26 mouse cellular contexts compared by ENCODE assay signal in genomic region chr9:120721451-120722123, GRCm38 (mm10).
DNase-seq lines count a peak whose midpoint lies in the region; ATAC-seq lines count a peak whose summit lies in the region.
"Had no signal": no experiment of that assay in that cellular context is flagged by ENCODE, and none has a peak within 500 bp of the region (broad histone marks: within the 10 kb centered on the region; RNA-seq: fewer than 3 reads in every experiment).

No protein-coding gene starts in this region.

- no peak overlapping the region for H3K4me2 ChIP-seq in kidney, embryonic 14.5 days (replicated peaks; ENCODE audit: low read depth, low read length)
- no peak overlapping the region for H3K4me2 ChIP-seq in kidney, embryonic 15.5 days
- no peak overlapping the region for H3K4me2 ChIP-seq in liver, embryonic 16.5 days (ENCODE audit: low read depth, low read length)
- H3K4me2 ChIP-seq: forebrain, embryonic 13.5 days; heart, embryonic 13.5 days had no signal

- H3K4me1 ChIP-seq in kidney, embryonic 14.5 days (ENCODE audit: control insufficient read depth, insufficient read depth, low read length), result no peaks in the 10 kb centered on the region
- no peaks in the 10 kb centered on the region for H3K4me1 ChIP-seq in kidney, embryonic 15.5 days
- no peaks in the 10 kb centered on the region; the same call in 1 of the 2 replicates for H3K4me1 ChIP-seq in liver, embryonic 16.5 days (ENCODE audit: control insufficient read depth, low read depth, low read length)
- H3K4me1 ChIP-seq: forebrain, embryonic 10.5 days; forebrain, embryonic 13.5 days; heart, embryonic 10.5 days; heart, embryonic 13.5 days had no signal

- WGBS in kidney, embryonic 14.5 days, result 87% methylated on average over 9 of the region's 9 CpGs
- WGBS in kidney, embryonic 15.5 days, result 87% methylated on average over 9 of the region's 9 CpGs
- WGBS in liver, embryonic 16.5 days (ENCODE audit: insufficient replicate concordance), result 57% methylated on average over 9 of the region's 9 CpGs

- ATAC-seq in kidney, embryonic 14.5 days (ENCODE audit: low FRiP score, low TSS enrichment), result no peak
- ATAC-seq in kidney, embryonic 15.5 days (replicated peaks; ENCODE audit: low FRiP score), result no peak
- peak; percentile 67 for ATAC-seq in liver, embryonic 16.5 days (ENCODE audit: low read depth)
- ATAC-seq: forebrain, embryonic 13.5 days; forebrain, embryonic 16.5 days; Patski had no signal

- no peaks in the 10 kb centered on the region for H3K36me3 ChIP-seq in kidney, embryonic 14.5 days (ENCODE audit: control insufficient read depth, insufficient read depth, low read length)
- H3K36me3 ChIP-seq in kidney, embryonic 15.5 days, result no peaks in the 10 kb centered on the region
- H3K36me3 ChIP-seq in liver, embryonic 16.5 days (ENCODE audit: control insufficient read depth, insufficient read depth), result no peaks in the 10 kb centered on the region
- H3K36me3 ChIP-seq: forebrain, embryonic 10.5 days; G1E; heart, embryonic 10.5 days; heart, embryonic 13.5 days had no signal

- H3K27ac ChIP-seq in kidney, embryonic 14.5 days (ENCODE audit: low read depth, low read length), result no peak overlapping the region
- H3K27ac ChIP-seq in kidney, embryonic 15.5 days, result no peak overlapping the region
- H3K27ac ChIP-seq in liver, embryonic 16.5 days (ENCODE audit: low read length), result peak overlapping the region; percentile 53; the same call in 1 of the 2 replicates
- H3K27ac ChIP-seq: forebrain, embryonic 10.5 days; forebrain, embryonic 13.5 days; heart, adult 2 months; heart, embryonic 10.5 days; heart, embryonic 13.5 days had no signal

- H3K27me3 ChIP-seq in kidney, embryonic 14.5 days (ENCODE audit: control insufficient read depth, insufficient read depth, low read length), result no peaks in the 10 kb centered on the region
- no peaks in the 10 kb centered on the region for H3K27me3 ChIP-seq in kidney, embryonic 15.5 days
- H3K27me3 ChIP-seq in liver, embryonic 16.5 days (ENCODE audit: control insufficient read depth, insufficient read depth, low read depth, low read length), result no peaks in the 10 kb centered on the region
- H3K27me3 ChIP-seq: CH12.LX; forebrain, embryonic 13.5 days; heart, embryonic 13.5 days; Patski had no signal

- no peaks in the 10 kb centered on the region; the same call in 1 of the 2 replicates for H3K9me3 ChIP-seq in kidney, embryonic 14.5 days (ENCODE audit: control insufficient read depth, low read length)
- no peaks in the 10 kb centered on the region for H3K9me3 ChIP-seq in kidney, embryonic 15.5 days (replicated peaks)
- no peaks in the 10 kb centered on the region for H3K9me3 ChIP-seq in liver, embryonic 16.5 days (replicated peaks; ENCODE audit: control insufficient read depth, low read length)
- H3K9me3 ChIP-seq: forebrain, embryonic 10.5 days; G1E; heart, embryonic 10.5 days had no signal

- no peak overlapping the region for H3K4me3 ChIP-seq in kidney, embryonic 14.5 days (ENCODE audit: low read length)
- H3K4me3 ChIP-seq in kidney, embryonic 15.5 days (replicated peaks), result no peak overlapping the region
- H3K4me3 ChIP-seq in liver, embryonic 16.5 days (ENCODE audit: low read depth, low read length), result no peak overlapping the region
- H3K4me3 ChIP-seq: forebrain, embryonic 10.5 days; forebrain, embryonic 13.5 days; heart, adult 2 months; heart, embryonic 10.5 days; heart, embryonic 13.5 days had no signal

- DNase-seq in kidney, adult 18-20 months, result peak; percentile 42
- peak; percentile 71 for DNase-seq in kidney, adult 9 months
- DNase-seq in liver, result no peak
- no peak for DNase-seq in spleen, postnatal 10 days (ENCODE audit: low spot score in 2 of 2)
- DNase-seq: adrenal gland, postnatal 10 days; adrenal gland, postnatal 36 days; B cell, adult 2 months; cerebellum, adult 18-20 months; cerebellum, adult 9-10 months; cerebellum, postnatal 14 days; gastrocnemius, postnatal 10 days; gastrocnemius, postnatal 36 days; heart, adult 2 months; heart, postnatal 14 days; heart, postnatal 4 days had no signal

- no peak overlapping the region for H3K9ac ChIP-seq in kidney, embryonic 14.5 days (ENCODE audit: low read depth, low read length)
- H3K9ac ChIP-seq in kidney, embryonic 15.5 days, result no peak overlapping the region
- H3K9ac ChIP-seq in liver, embryonic 16.5 days (ENCODE audit: low read depth, low read length), result no peak overlapping the region
- H3K9ac ChIP-seq: forebrain, embryonic 13.5 days; heart, embryonic 13.5 days had no signal

Comparison
In these comparisons a context has a peak if more than half of its experiments do, and no peak if none do; other contexts are left out.
1. DNase-seq: peak in kidney, adult 18-20 months (single experiment) and kidney, adult 9 months (single experiment); none in liver (single experiment) and spleen, postnatal 10 days (0 of 2).